Mouse (Mus musculus) midbrain, embryonic 16.5 days (tissue): ENCODE results near the gene Tspan9. TPM values are rescaled to one million over a fixed set of nuclear protein-coding genes. Genes with fewer than 3 reads are reported as not detected.

Experiments
- ATAC-seq: fragments of 200-750 bp; cut with Nextera tagmentation; 2 replicates; pipeline ENCODE4 v1.8.0; 2017; ENCODE audit warnings: moderate TSS enrichment
- H3K27ac ChIP-seq: fragments of 300-500 bp; sonication (generic); 2 replicates; pipeline ENCODE4 v1.5.1; 2014; ENCODE audit warnings: mild to moderate bottlenecking, low read length, mixed read lengths
- H3K27me3 ChIP-seq: fragments of 300-500 bp; sonication (generic); 2 replicates; pipeline ENCODE4 v1.6.1; 2014; ENCODE audit warnings: low read depth, low read length, mixed read lengths; ENCODE audit not compliant: control insufficient read depth, insufficient read depth
- H3K36me3 ChIP-seq: fragments of 300-500 bp; sonication (generic); 2 replicates; pipeline ENCODE4 v1.6.1; 2014; ENCODE audit warnings: mild to moderate bottlenecking, low read length, moderate library complexity, mixed read lengths; ENCODE audit not compliant: control insufficient read depth, insufficient read depth
- H3K4me1 ChIP-seq: fragments of 300-500 bp; sonication (generic); 2 replicates; pipeline ENCODE4 v1.6.1; 2014; ENCODE audit warnings: mild to moderate bottlenecking, low read length, mixed read lengths; ENCODE audit not compliant: control insufficient read depth, insufficient read depth
- H3K4me2 ChIP-seq: fragments of 300-500 bp; sonication (generic); 2 replicates; pipeline ENCODE4 v1.6.1; 2014; ENCODE audit warnings: mild to moderate bottlenecking, low read length, mixed read lengths
- H3K4me3 ChIP-seq: fragments of 300-500 bp; sonication (generic); 2 replicates; pipeline ENCODE4 v1.5.1; 2014; ENCODE audit warnings: low read depth, mild to moderate bottlenecking, low read length, moderate library complexity, mixed read lengths
- H3K9ac ChIP-seq: fragments of 300-500 bp; sonication (generic); 2 replicates; pipeline ENCODE4 v1.6.1; 2014; ENCODE audit warnings: low read depth, low read length, mixed read lengths
- H3K9me3 ChIP-seq: fragments of 300-500 bp; sonication (generic); replicated peaks from 2 replicates; pipeline ENCODE4 v1.6.1; 2014; ENCODE audit warnings: mild to moderate bottlenecking, low read length, mixed read lengths; ENCODE audit not compliant: control insufficient read depth, poor library complexity, severe bottlenecking
- WGBS: fragments of 180-500 bp; shearing (Covaris S2); extraction: QIAGEN DNeasy Blood & Tissue Kit; methylation state at CpG from one replicate; pipeline ENCODE4 v1.1.7; 2014; 5-methylcytosine and 5-hydroxymethylcytosine counted together
- polyA plus RNA-seq: library from polyadenylated mRNA; unstranded; fragments of >200 nt; fragmentation: Nextera tagmentation; extraction: Ambion mirVana; gene quantifications from 2 replicates; pipeline ENCODE4 v1.2.1, GENCODE M21; 2015

Tspan9 gene
- polyA plus RNA-seq, 1 experiment from 2014 or later, result 46.3 TPM

- Histone ChIP-seq H3K4me3 (no peak overlapping the region), H3K36me3 (no peaks in the 10 kb centered on the region), H3K27ac (no peak overlapping the region), H3K9me3 (no peaks in the 10 kb centered on the region), H3K9ac (no peak overlapping the region), H3K27me3 (no peaks in the 10 kb centered on the region), H3K4me2 (no peak overlapping the region), H3K4me1 (peaks cover 2% of the 10 kb centered on the region; the same call in 1 of the 2 replicates)
- ATAC-seq, result no peak
- 81% methylated on average over 9 of the region's 9 CpGs for WGBS
Observed at GRCm38 (mm10) chr6:127923296-127923695, 220.1 kb downstream of the Tspan9 start.

DNA sequence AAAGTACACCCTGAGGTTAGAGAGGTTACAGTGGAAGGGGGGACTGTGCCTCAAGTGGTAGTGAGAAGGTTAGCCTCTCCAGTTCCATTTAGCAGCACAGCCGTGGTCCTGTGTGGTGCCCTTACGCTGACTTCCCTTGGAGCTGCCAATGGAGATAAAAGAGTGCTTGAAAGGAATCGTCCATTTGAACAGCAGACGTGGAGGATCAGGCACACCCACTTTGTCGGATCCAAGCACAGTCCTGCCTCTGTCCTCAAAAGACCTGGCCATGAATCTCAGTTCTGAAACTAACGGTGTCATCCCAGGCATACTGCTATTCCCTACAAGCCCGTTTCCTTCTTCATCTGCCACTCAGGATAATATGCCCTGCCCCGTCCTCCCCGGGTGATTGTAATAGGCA lies 221.4 kb downstream of the Tspan9 start:
- WGBS, result 53% methylated on average over 9 of the region's 9 CpGs
- H3K27ac ChIP-seq, result no peak overlapping the region
- no peaks in the 10 kb centered on the region for H3K9me3 ChIP-seq
- H3K4me3 ChIP-seq, result no peak overlapping the region
- H3K4me2 ChIP-seq, result no peak overlapping the region
- peaks cover 2% of the 10 kb centered on the region; the same call in 1 of the 2 replicates for H3K4me1 ChIP-seq
- ATAC-seq, result no peak
- no peak overlapping the region for H3K9ac ChIP-seq
- H3K36me3 ChIP-seq, result no peaks in the 10 kb centered on the region
- no peaks in the 10 kb centered on the region for H3K27me3 ChIP-seq

- WGBS, result 7% methylated on average over 8 of the region's 8 CpGs
- Histone ChIP-seq H3K9ac (no peak overlapping the region), H3K27ac (no peak overlapping the region), H3K4me1 (peaks cover 2% of the 10 kb centered on the region; the same call in 1 of the 2 replicates), H3K36me3 (no peaks in the 10 kb centered on the region), H3K27me3 (no peaks in the 10 kb centered on the region), H3K4me2 (no peak overlapping the region), H3K9me3 (no peaks in the 10 kb centered on the region), H3K4me3 (no peak overlapping the region)
- no peak for ATAC-seq
Observed at GRCm38 (mm10) chr6:127920652-127921051, 222.7 kb downstream of the Tspan9 start.

- Histone ChIP-seq H3K4me2 (no peak overlapping the region), H3K27me3 (no peaks in the 10 kb centered on the region), H3K4me3 (no peak overlapping the region), H3K9ac (no peak overlapping the region), H3K9me3 (no peaks in the 10 kb centered on the region), H3K36me3 (no peaks in the 10 kb centered on the region), H3K4me1 (peaks cover 2% of the 10 kb centered on the region; the same call in 1 of the 2 replicates), H3K27ac (no peak overlapping the region)
- ATAC-seq, result no peak
- WGBS, result 86% methylated on average over 6 of the region's 6 CpGs
Observed at GRCm38 (mm10) chr6:127919491-127919890, 223.9 kb downstream of the Tspan9 start.

GRCm38 (mm10) chr6:127917712-127918111 lies 225.7 kb downstream of the Tspan9 start:
- Histone ChIP-seq H3K4me3 (no peak overlapping the region), H3K9ac (no peak overlapping the region), H3K9me3 (no peaks in the 10 kb centered on the region), H3K4me1 (peaks cover 2% of the 10 kb centered on the region; the same call in 1 of the 2 replicates), H3K27ac (no peak overlapping the region), H3K36me3 (no peaks in the 10 kb centered on the region), H3K4me2 (no peak overlapping the region), H3K27me3 (no peaks in the 10 kb centered on the region)
- WGBS, result 87% methylated on average over 4 of the region's 4 CpGs
- no peak for ATAC-seq

DNA sequence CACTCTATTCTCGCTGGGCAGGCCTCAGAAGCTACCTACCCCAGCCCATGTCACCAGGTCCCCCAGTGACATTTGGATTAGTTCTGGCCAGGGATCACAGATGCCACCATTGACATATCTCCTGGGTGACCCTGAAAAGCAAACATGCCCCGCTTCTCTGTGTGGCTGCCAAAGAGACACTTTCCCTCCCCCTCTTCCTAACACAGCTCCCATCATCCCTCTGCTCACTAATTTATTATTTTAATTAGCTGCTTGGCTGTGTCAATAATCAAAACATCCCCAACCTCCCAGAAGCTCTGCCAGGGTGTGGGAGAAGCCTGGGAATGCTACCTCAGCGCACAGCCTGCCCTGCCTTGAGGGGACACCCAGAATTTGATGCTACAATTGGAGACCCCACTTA lies 226.4 kb downstream of the Tspan9 start:
- no peaks in the 10 kb centered on the region for H3K36me3 ChIP-seq
- no peak for ATAC-seq
- H3K27me3 ChIP-seq, result no peaks in the 10 kb centered on the region
- no peak overlapping the region for H3K9ac ChIP-seq
- WGBS, result 56% methylated on average over 3 of the region's 3 CpGs
- no peak overlapping the region for H3K4me3 ChIP-seq
- H3K4me2 ChIP-seq, result no peak overlapping the region
- no peaks in the 10 kb centered on the region for H3K9me3 ChIP-seq
- no peak overlapping the region for H3K27ac ChIP-seq
- peaks cover 2% of the 10 kb centered on the region; the same call in 1 of the 2 replicates for H3K4me1 ChIP-seq

DNA sequence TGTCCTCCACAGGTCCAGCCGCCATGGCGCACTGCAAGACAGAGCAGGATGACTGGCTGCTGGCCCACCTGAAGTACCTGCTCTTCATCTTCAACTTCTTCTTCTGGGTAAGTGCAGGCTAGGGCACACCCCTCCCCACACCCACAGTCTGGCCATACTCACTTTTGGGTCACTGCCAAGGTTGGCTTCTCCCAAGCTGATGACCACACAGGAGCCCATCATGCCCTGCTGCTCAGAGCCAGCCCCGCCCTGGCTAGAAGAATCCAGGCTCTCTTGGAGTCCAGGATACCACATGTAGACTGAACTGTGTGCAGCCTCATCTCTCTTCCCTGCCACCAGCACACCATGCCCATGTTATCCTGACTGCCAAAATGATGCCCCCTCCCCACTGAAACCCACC lies 230.5 kb downstream of the Tspan9 start:
- Histone ChIP-seq H3K4me2 (no peak overlapping the region), H3K9me3 (no peaks in the 10 kb centered on the region), H3K27me3 (no peaks in the 10 kb centered on the region), H3K27ac (no peak overlapping the region), H3K4me1 (no peaks in the 10 kb centered on the region; the same call in 1 of the 2 replicates), H3K9ac (no peak overlapping the region), H3K36me3 (no peaks in the 10 kb centered on the region), H3K4me3 (no peak overlapping the region)
- WGBS, result 90% methylated on average over 3 of the region's 3 CpGs
- ATAC-seq, result 0 out of 2 replicates have a peak, but pooled peaks have one; percentile 25

DNA sequence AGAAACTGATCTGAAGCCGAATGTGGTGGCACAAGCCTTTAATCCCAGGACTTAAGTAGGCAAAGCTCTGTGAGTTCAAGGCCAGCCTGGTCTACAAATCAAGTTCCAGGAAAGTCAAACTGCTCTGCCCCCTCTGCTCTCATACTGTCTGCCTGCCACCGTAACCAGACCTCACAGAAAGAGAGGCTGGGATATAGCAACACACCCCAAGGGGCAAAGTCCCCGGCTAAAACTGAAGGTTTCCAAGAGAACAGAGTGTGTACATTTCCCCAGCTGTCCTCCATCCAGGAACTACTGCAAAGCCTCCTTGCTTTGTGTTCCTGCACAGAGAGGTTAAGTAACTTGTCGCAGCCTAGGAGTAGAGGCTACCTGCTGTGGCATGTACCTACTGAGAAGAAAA lies 231.7 kb downstream of the Tspan9 start:
- WGBS, result 70% methylated on average over 4 of the region's 4 CpGs
- no peak overlapping the region for H3K4me2 ChIP-seq
- no peaks in the 10 kb centered on the region for H3K9me3 ChIP-seq
- H3K9ac ChIP-seq, result no peak overlapping the region
- H3K27ac ChIP-seq, result no peak overlapping the region
- no peaks in the 10 kb centered on the region for H3K4me1 ChIP-seq
- ATAC-seq, result no peak
- no peaks in the 10 kb centered on the region for H3K36me3 ChIP-seq
- H3K27me3 ChIP-seq, result no peaks in the 10 kb centered on the region
- no peak overlapping the region for H3K4me3 ChIP-seq
